Mouse (Mus musculus) stomach, postnatal 0 days (tissue): ENCODE measurements around the gene Gm26938. TPM values are rescaled to one million over a fixed set of nuclear protein-coding genes. Genes with fewer than 3 reads are reported as not detected.
A peak's percentile ranks its signal among the peaks of the same experiment; 100 is the strongest.

Experiments used
- ATAC-seq: fragments of 200-750 bp; cut with Nextera tagmentation; 2 replicates; pipeline ENCODE4 v1.8.0; 2017; ENCODE audit not compliant: low FRiP score, low TSS enrichment
- DNase-seq: peaks from one replicate; pipeline ENCODE4 v3.0.0-alpha.2; 2016; ENCODE audit warnings: low spot score
- H3K27ac ChIP-seq: fragments of 300-500 bp; sonication (generic); replicated peaks from 2 replicates; pipeline ENCODE4 v1.5.1; 2014; ENCODE audit warnings: mild to moderate bottlenecking, control low read depth
- H3K27me3 ChIP-seq: fragments of 300-500 bp; sonication (generic); 2 replicates; pipeline ENCODE4 v1.6.1; 2014; ENCODE audit warnings: low read length; ENCODE audit not compliant: control insufficient read depth, insufficient read depth
- H3K36me3 ChIP-seq: fragments of 300-500 bp; sonication (generic); 2 replicates; pipeline ENCODE4 v1.6.1; 2014; ENCODE audit warnings: low read length, mixed read lengths; ENCODE audit not compliant: control insufficient read depth, insufficient read depth
- H3K4me1 ChIP-seq: fragments of 300-500 bp; sonication (generic); replicated peaks from 2 replicates; pipeline ENCODE4 v1.6.1; 2014; ENCODE audit warnings: antibody characterized with exemption; ENCODE audit not compliant: control insufficient read depth, insufficient read depth
- H3K4me2 ChIP-seq: fragments of 300-500 bp; sonication (generic); replicated peaks from 2 replicates; pipeline ENCODE4 v1.6.1; 2014; ENCODE audit warnings: low read depth, mild to moderate bottlenecking, control low read depth, moderate library complexity
- H3K4me3 ChIP-seq: fragments of 300-500 bp; sonication (generic); 2 replicates; pipeline ENCODE4 v1.5.1; 2014; ENCODE audit warnings: low read depth, low read length, control low read depth
- H3K9ac ChIP-seq: fragments of 300-500 bp; sonication (generic); 2 replicates; pipeline ENCODE4 v1.6.1; 2014; ENCODE audit warnings: mild to moderate bottlenecking, low read length, control low read depth, mixed read lengths
- H3K9me3 ChIP-seq: fragments of 300-500 bp; sonication (generic); 2 replicates; pipeline ENCODE4 v1.6.1; 2016; ENCODE audit warnings: low read length; ENCODE audit not compliant: control insufficient read depth
- CTCF ChIP-seq: IDR thresholded peaks from 2 replicates; pipeline ENCODE4 v1.5.1; 2016; ENCODE audit warnings: antibody characterized with exemption, low read depth, mild to moderate bottlenecking, moderate library complexity
- EP300 ChIP-seq: optimal IDR thresholded peaks from 2 replicates; pipeline ENCODE3; 2016; ENCODE audit warnings: antibody characterized with exemption
- WGBS: fragments of 180-500 bp; shearing (Covaris S2); extraction: QIAGEN DNeasy Blood & Tissue Kit; methylation state at CpG from one replicate; pipeline ENCODE4 v1.1.7; 2014; 5-methylcytosine and 5-hydroxymethylcytosine counted together
- microRNA-seq: library from miRNA; unstranded; fragments of <30 nt; microRNA quantifications from one replicate; pipeline ENCODE4, GENCODE M21; 2016
- polyA plus RNA-seq: library from polyadenylated mRNA; unstranded; fragments of >200 nt; fragmentation: Nextera tagmentation; extraction: Ambion mirVana; gene quantifications from 2 replicates; pipeline ENCODE4 v1.2.1, GENCODE M21; 2015

The Gm26938 gene
- polyA plus RNA-seq, 1 experiment from 2014 or later = not detected

DNA sequence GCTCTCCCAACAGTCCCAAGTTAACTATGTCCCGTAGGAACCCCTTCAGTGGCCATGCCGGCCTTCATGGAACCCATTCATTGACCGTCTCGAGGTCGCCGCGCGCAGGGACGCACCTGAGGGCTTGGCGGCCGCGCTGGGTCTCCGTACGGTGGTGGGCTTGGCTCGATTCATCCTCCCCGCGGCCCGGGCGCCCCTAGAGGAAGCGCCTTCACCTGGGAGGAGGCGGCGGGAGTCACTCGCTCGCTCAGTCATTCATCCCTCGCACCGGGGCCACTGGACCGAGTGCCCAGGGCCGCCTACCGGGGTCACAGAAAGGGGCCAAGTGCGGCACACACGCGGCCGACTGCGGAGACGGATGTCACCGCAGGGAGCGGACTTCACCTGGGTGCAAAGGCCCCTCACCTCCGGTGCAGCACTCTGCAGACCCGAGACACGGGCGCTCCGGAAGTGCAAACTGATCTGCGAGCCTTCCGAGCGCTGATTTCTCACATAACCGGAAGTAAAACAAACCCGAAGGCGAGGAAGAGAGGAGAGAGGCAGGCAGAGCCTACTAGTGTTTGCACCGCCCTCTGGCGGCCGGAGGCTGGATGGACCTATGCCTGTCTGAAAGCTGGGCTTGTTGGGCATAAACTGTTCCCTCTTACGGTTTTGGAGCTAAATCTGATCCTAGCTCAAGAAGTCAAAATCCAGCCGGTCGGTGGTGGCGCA is 50.8 kb downstream of the Gm26938 start, which contains the start of gene Ints1:
Ints1 (minus strand) TSS at position 459 of the 711 bp plus-strand sequence.
- peak; percentile 95 for DNase-seq
- WGBS = under 1% methylated on average over 55 of the region's 55 CpGs
- no peaks in the 10 kb centered on the region for H3K4me1 ChIP-seq
- peak within 1 kb of the TSS; percentile 83 for H3K4me2 ChIP-seq
- peak; percentile 90 for ATAC-seq
- H3K9ac ChIP-seq = peak within 1 kb of the TSS; percentile 89
- H3K36me3 ChIP-seq = peaks cover 14% of the 10 kb centered on the region
- 0 out of 2 replicates have a peak within 1 kb of the TSS, but pooled peaks have one; percentile 24 for H3K27ac ChIP-seq
- H3K4me3 ChIP-seq = peak within 1 kb of the TSS; percentile 90
- TF ChIP-seq EP300 = peak; percentile 49
- TF ChIP-seq CTCF = peak; percentile 98
- no peaks in the 10 kb centered on the region for H3K9me3 ChIP-seq
- no peaks in the 10 kb centered on the region for H3K27me3 ChIP-seq

DNA sequence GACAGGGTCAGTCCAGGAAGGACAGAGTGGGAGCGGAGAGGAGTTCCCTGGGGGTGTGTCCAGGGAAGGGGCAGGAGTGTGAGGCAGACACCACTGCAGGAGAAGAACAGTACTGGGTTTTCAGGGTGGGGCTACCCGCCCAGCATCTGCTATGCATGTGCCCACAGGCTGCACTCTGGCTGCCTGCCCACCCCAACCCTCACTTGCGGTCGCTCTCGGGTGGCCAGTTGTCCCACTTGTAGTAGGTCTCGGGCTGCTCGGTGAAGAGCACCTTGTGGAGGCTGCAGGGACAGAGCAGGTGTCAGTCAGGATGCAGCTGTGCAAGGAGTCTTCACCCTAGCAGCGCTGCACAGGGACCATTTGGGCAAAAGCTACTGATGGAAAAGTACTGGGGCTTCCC is 58.0 kb downstream of the Gm26938 start:
- Histone ChIP-seq H3K4me2 (no peak overlapping the region), H3K9me3 (no peaks in the 10 kb centered on the region), H3K27me3 (no peaks in the 10 kb centered on the region), H3K27ac (no peak overlapping the region), H3K4me3 (no peak overlapping the region), H3K4me1 (no peaks in the 10 kb centered on the region), H3K9ac (no peak overlapping the region), H3K36me3 (peaks cover 25% of the 10 kb centered on the region)
- TF ChIP-seq CTCF (no peak), EP300 (no peak)
- ATAC-seq (no peak), DNase-seq (no peak)
- WGBS = 85% methylated on average over 8 of the region's 8 CpGs

DNA sequence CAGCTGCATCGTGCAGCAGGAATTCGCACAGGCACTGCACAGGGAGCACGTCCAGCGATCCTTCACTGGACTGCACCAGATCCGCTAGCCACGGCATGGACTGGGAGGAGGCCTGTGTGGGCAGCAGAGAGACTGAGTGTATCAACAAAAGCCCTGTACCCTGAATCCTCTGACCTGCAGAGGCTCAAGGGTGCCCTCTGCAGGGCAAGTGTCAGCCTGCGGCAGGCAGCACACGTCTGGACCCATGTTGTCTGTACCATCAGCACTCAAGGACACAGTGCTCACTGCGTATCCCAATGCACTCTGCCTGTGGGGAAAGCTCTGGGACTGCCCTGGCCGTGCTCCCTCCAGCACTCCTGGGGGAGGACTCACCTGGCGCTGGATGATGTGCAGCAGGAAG is 61.9 kb downstream of the Gm26938 start:
- 0 out of 2 replicates have a peak, but pooled peaks have one; percentile 7 for ATAC-seq
- Histone ChIP-seq H3K4me2 (no peak overlapping the region), H3K27me3 (no peaks in the 10 kb centered on the region), H3K9ac (no peak overlapping the region), H3K4me1 (no peaks in the 10 kb centered on the region), H3K36me3 (peaks cover 33% of the 10 kb centered on the region), H3K9me3 (no peaks in the 10 kb centered on the region), H3K27ac (no peak overlapping the region), H3K4me3 (no peak overlapping the region)
- TF ChIP-seq EP300 (no peak), CTCF (peak; percentile 69)
- 70% methylated on average over 11 of the region's 11 CpGs for WGBS
- peak; percentile 47 for DNase-seq

DNA sequence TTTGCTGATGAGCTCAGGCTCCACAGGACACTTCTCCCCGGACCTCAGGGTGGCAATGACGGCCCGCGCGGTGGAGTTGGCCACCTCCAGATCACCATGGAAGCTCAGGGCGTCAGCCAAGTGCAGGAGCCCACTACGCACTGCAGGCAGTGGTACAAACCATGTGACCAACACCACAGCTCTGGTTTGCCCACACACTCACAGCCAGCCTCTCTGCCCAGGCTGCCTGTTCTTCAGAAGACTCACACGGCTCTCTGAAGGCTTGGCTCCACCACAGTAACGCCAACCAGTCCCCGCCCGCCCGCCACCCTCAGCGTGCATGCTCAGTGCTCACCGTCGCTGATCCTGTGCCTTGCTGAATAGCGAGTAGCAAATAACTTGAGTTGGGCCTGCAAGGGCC is 68.1 kb downstream of the Gm26938 start:
- Histone ChIP-seq H3K9ac (no peak overlapping the region), H3K4me2 (no peak overlapping the region), H3K4me1 (no peaks in the 10 kb centered on the region), H3K27ac (no peak overlapping the region), H3K4me3 (no peak overlapping the region), H3K9me3 (no peaks in the 10 kb centered on the region), H3K36me3 (peaks cover 45% of the 10 kb centered on the region), H3K27me3 (no peaks in the 10 kb centered on the region)
- WGBS = 83% methylated on average over 16 of the region's 16 CpGs
- ATAC-seq (no peak), DNase-seq (no peak)
- TF ChIP-seq EP300 (no peak), CTCF (no peak)

Small RNAs within 50 kb of the gene (microRNA-seq; reads per million reads assigned to microRNA genes)
- not detected for gene Mir7037

Other genes starting within 250 kb of the Gm26938 start
- 6.6 and 8.7 TPM in 2 replicates for gene Micall2, start 90.1 kb downstream of the Gm26938 start, polyA plus RNA-seq
- gene Ints1, start 50.7 kb downstream of the Gm26938 start, polyA plus RNA-seq = 7.9 and 8.0 TPM in 2 replicates
- 19.4 TPM in 2 replicates for gene Mafk, start 34.9 kb downstream of the Gm26938 start, polyA plus RNA-seq
- gene Tmem184a, start 6.5 kb downstream of the Gm26938 start, polyA plus RNA-seq = 72.0 and 84.3 TPM in 2 replicates
- gene Psmg3, start 478 bp upstream of the Gm26938 start, polyA plus RNA-seq = 50.6 and 51.0 TPM in 2 replicates
- gene Elfn1, start 81.5 kb upstream of the Gm26938 start, polyA plus RNA-seq = 0.12 and 0.13 TPM in 2 replicates